Mouse (Mus musculus) myocyte (in vitro differentiated cells): ENCODE data around the gene Pdia4.

Experiments
- E2F4 ChIP-seq: IDR thresholded peaks from one replicate; pipeline ENCODE4 v1.6.1; 2011; ENCODE audit warnings: mild to moderate bottlenecking, control low read depth, moderate library complexity; ENCODE audit not compliant: insufficient read depth
- POLR2A ChIP-seq: IDR thresholded peaks from one replicate; pipeline ENCODE4 v1.6.1; 2011; ENCODE audit warnings: low read depth, mild to moderate bottlenecking, control low read depth, moderate library complexity; ENCODE audit not compliant: insufficient read length
- USF1 ChIP-seq: IDR thresholded peaks from one replicate; pipeline ENCODE4 v1.6.1; 2011; ENCODE audit warnings: low read depth, mild to moderate bottlenecking, control low read depth, moderate library complexity

DNA sequence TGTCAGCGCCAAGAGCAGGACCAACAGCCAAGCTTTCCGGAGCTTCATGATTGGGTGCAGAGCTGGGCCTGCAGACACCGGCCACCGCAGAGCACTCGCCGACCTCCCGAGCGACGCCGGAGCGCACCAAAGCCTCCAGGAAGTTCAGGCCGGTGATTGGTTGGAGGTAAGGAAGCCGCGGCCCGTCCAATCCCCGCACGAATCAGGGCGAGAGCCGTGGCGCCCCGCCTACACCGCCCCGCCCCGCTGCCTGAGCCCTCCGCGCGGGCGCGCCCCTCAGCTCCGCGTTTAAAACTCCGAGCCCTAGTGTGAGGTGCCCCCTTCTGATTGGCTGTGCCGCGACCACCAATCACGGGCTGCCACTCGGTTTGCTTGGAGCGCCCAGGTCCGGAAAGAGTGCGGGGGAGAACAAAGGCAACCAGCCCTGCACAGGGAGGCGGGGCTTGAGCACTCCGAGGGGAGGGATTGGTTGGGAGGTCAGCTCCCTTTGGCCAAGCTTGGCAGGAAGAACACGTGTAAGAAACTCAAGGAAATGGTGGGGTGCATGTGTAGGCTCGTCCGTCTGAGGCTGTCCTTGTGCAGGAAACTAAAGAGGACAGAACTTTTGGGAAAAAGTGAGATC is at the start of gene Pdia4:
- peak; percentile 91 for TF ChIP-seq POLR2A
- peak; percentile 34 for TF ChIP-seq USF1
- peak; percentile 68 for TF ChIP-seq E2F4
